Mouse (Mus musculus): Measurements from ENCODE around the gene Bcan. TPM values are rescaled to one million over a fixed set of nuclear protein-coding genes. Genes with fewer than 3 reads are reported as not detected.

Bcan gene
- total RNA-seq, 1 experiment: 1.4 TPM

GRCm38 (mm10) chr3:87947811-87948199 is 52.2 kb downstream of the Bcan start:
- Histone ChIP-seq H3K27ac (ENCODE audit: insufficient read depth, low read depth, low read length, poor library complexity, severe bottlenecking) (no peak overlapping the region), H3K4me1 (ENCODE audit: control insufficient read depth in 2 of 2, insufficient read depth in 2 of 2, low read length in 2 of 2, poor library complexity in 1 of 2) (peaks cover 8 to 54% of the 10 kb centered on the region in 2 experiments)
- in situ Hi-C loops (cut with MboI; ENCODE audit: low sequenced_read_pairs in 2 of 2, unreplicated experiment in 2 of 2): no loop called here

GRCm38 (mm10) chr3:87947056-87947810 is 52.8 kb downstream of the Bcan start:
- no peak overlapping the region for H3K27ac ChIP-seq (ENCODE audit: insufficient read depth, low read depth, low read length, poor library complexity, severe bottlenecking)
- in situ Hi-C loops (cut with MboI; ENCODE audit: low sequenced_read_pairs in 2 of 2, unreplicated experiment in 2 of 2): no loop called here
- 0 out of 2 replicates have a peak, but pooled peaks cover 4% of the 10 kb centered on the region for H3K36me3 ChIP-seq (ENCODE audit: control insufficient read depth, insufficient read depth, low read length, poor library complexity, severe bottlenecking)
- no peak for DNase-seq (ENCODE audit: low read depth, low spot score)
- H3K4me3 ChIP-seq (ENCODE audit: insufficient read depth in 1 of 2, low read depth in 1 of 2, low read length in 2 of 2, poor library complexity in 1 of 2, severe bottlenecking in 1 of 2): peak overlapping the region in 1 of 2 experiments; percentile 33; a peak in 2 of 4 replicates
- H3K4me1 ChIP-seq (ENCODE audit: control insufficient read depth in 2 of 2, insufficient read depth in 2 of 2, low read length in 2 of 2, poor library complexity in 1 of 2): peaks cover 6 to 54% of the 10 kb centered on the region in 2 experiments
- H3K9me3 ChIP-seq (ENCODE audit: control insufficient read depth, insufficient read depth, low read depth, low read length): no peaks in the 10 kb centered on the region
- TF ChIP-seq HCFC1 (IDR thresholded peaks at IDR 0.05; ENCODE audit: borderline replicate concordance, insufficient read depth, low read length): no peak
- H3K9ac ChIP-seq (ENCODE audit: insufficient read depth, low read depth, low read length, poor library complexity, severe bottlenecking): no peak overlapping the region

More at GRCm38 (mm10) chr3:87947811-87948199, 52.2 kb downstream of the Bcan start:
- DNase-seq (ENCODE audit: low read depth, low spot score): no peak
- 0 out of 2 replicates have a peak, but pooled peaks cover 4% of the 10 kb centered on the region for H3K36me3 ChIP-seq (ENCODE audit: control insufficient read depth, insufficient read depth, low read length, poor library complexity, severe bottlenecking)
- H3K9me3 ChIP-seq (ENCODE audit: control insufficient read depth, insufficient read depth, low read depth, low read length): no peaks in the 10 kb centered on the region
- TF ChIP-seq ZNF384 (IDR thresholded peaks at IDR 0.05; ENCODE audit: low read depth, low read length): no peak
- TF ChIP-seq CHD2 (IDR thresholded peaks at IDR 0.05; ENCODE audit: low read depth, low read length): no peak
- TF ChIP-seq ZC3H11A (IDR thresholded peaks at IDR 0.05; ENCODE audit: borderline replicate concordance, low read depth, low read length): no peak
- no peak for TF ChIP-seq MAFK (IDR thresholded peaks at IDR 0.05; ENCODE audit: insufficient read depth, low read depth, low read length)
- no peak for TF ChIP-seq HCFC1 (IDR thresholded peaks at IDR 0.05; ENCODE audit: borderline replicate concordance, insufficient read depth, low read length)
- H3K9ac ChIP-seq (ENCODE audit: insufficient read depth, low read depth, low read length, poor library complexity, severe bottlenecking): no peak overlapping the region
- H3K4me3 ChIP-seq (ENCODE audit: insufficient read depth in 1 of 2, low read depth in 1 of 2, low read length in 2 of 2, poor library complexity in 1 of 2, severe bottlenecking in 1 of 2): peak overlapping the region; percentile 33 to 45; a peak in 3 of 4 replicates

GRCm38 (mm10) chr3:87946541-87946860 is 53.5 kb downstream of the Bcan start:
- H3K27ac ChIP-seq (ENCODE audit: insufficient read depth, low read depth, low read length, poor library complexity, severe bottlenecking): no peak overlapping the region
- in situ Hi-C loops (cut with MboI; ENCODE audit: low sequenced_read_pairs in 2 of 2, unreplicated experiment in 2 of 2): no loop called here

GRCm38 (mm10) chr3:87945781-87946540 is 54.1 kb downstream of the Bcan start:
- peaks cover 6 to 46% of the 10 kb centered on the region in 2 experiments for H3K4me1 ChIP-seq (ENCODE audit: control insufficient read depth in 2 of 2, insufficient read depth in 2 of 2, low read length in 2 of 2, poor library complexity in 1 of 2)
- H3K36me3 ChIP-seq (ENCODE audit: control insufficient read depth, insufficient read depth, low read length, poor library complexity, severe bottlenecking): peaks cover 14% of the 10 kb centered on the region
- no peak overlapping the region for H3K4me3 ChIP-seq (ENCODE audit: insufficient read depth in 1 of 2, low read depth in 1 of 2, low read length in 2 of 2, poor library complexity in 1 of 2, severe bottlenecking in 1 of 2)
- no peak for TF ChIP-seq MAFK (IDR thresholded peaks at IDR 0.05; ENCODE audit: insufficient read depth, low read depth, low read length)
- TF ChIP-seq HCFC1 (IDR thresholded peaks at IDR 0.05; ENCODE audit: borderline replicate concordance, insufficient read depth, low read length): no peak
- no peak for TF ChIP-seq ZNF384 (IDR thresholded peaks at IDR 0.05; ENCODE audit: low read depth, low read length)
- no peak for TF ChIP-seq CHD2 (IDR thresholded peaks at IDR 0.05; ENCODE audit: low read depth, low read length)
- TF ChIP-seq ZC3H11A (IDR thresholded peaks at IDR 0.05; ENCODE audit: borderline replicate concordance, low read depth, low read length): no peak
- in situ Hi-C loops (cut with MboI; ENCODE audit: low sequenced_read_pairs in 2 of 2, unreplicated experiment in 2 of 2): no loop called here
- H3K9me3 ChIP-seq (ENCODE audit: control insufficient read depth, insufficient read depth, low read depth, low read length): no peaks in the 10 kb centered on the region
- H3K9ac ChIP-seq (ENCODE audit: insufficient read depth, low read depth, low read length, poor library complexity, severe bottlenecking): no peak overlapping the region
- H3K27ac ChIP-seq (ENCODE audit: insufficient read depth, low read depth, low read length, poor library complexity, severe bottlenecking): no peak overlapping the region
- DNase-seq (ENCODE audit: low read depth, low spot score): no peak

More at GRCm38 (mm10) chr3:87946541-87946860, 53.5 kb downstream of the Bcan start:
- DNase-seq (ENCODE audit: low read depth, low spot score): no peak
- Histone ChIP-seq H3K4me1 (ENCODE audit: control insufficient read depth in 2 of 2, insufficient read depth in 2 of 2, low read length in 2 of 2, poor library complexity in 1 of 2) (peaks cover 6 to 46% of the 10 kb centered on the region in 2 experiments), H3K9me3 (ENCODE audit: control insufficient read depth, insufficient read depth, low read depth, low read length) (no peaks in the 10 kb centered on the region), H3K9ac (ENCODE audit: insufficient read depth, low read depth, low read length, poor library complexity, severe bottlenecking) (no peak overlapping the region), H3K36me3 (ENCODE audit: control insufficient read depth, insufficient read depth, low read length, poor library complexity, severe bottlenecking) (peaks cover 8% of the 10 kb centered on the region), H3K4me3 (ENCODE audit: insufficient read depth in 1 of 2, low read depth in 1 of 2, low read length in 2 of 2, poor library complexity in 1 of 2, severe bottlenecking in 1 of 2) (no peak overlapping the region)
- no peak for TF ChIP-seq MAFK (IDR thresholded peaks at IDR 0.05; ENCODE audit: insufficient read depth, low read depth, low read length)
- TF ChIP-seq ZNF384 (IDR thresholded peaks at IDR 0.05; ENCODE audit: low read depth, low read length): no peak
- TF ChIP-seq CHD2 (IDR thresholded peaks at IDR 0.05; ENCODE audit: low read depth, low read length): no peak
- TF ChIP-seq ZC3H11A (IDR thresholded peaks at IDR 0.05; ENCODE audit: borderline replicate concordance, low read depth, low read length): no peak
- TF ChIP-seq HCFC1 (IDR thresholded peaks at IDR 0.05; ENCODE audit: borderline replicate concordance, insufficient read depth, low read length): no peak

Data from ES-E14 (cell line).